Mouse (Mus musculus): ENCODE results near the gene Crlf1. TPM values are rescaled to one million over a fixed set of nuclear protein-coding genes. Genes with fewer than 3 reads are reported as not detected.

Gene Crlf1
- polyA plus RNA-seq, 1 experiment from 2014 or later = 8.7 TPM

DNA sequence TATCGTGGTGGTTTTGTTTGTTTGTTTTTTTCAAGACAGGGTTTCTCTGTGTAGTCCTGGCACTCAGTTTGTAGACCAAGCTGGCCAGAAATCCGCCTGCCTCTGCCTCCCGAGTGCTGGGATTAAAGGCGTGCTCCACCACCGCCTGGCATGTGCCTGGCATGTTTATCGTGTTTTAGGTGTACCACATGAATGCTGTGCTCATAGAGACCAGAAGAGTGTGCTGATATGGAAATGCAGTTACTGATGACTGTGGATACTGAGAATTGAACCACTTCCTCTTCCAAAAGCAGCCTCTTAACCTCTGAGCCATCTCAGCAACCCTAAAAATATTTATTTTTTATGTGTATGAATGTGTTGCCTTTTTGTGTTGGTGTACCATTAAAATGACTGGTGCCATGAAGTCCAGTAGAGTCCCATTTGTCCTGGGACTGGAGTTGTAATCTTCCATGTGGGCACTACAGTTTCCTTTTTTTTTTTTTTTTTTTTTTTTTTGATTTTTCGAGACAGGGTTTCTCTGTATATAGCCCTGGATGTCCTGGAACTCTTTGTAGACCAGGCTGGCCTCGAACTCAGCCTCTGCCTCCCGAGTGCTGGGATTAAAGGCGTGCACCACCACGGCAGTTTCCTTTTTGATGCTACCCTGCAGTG, 19.4 kb downstream of the Crlf1 start:
- no peaks in the 10 kb centered on the region for H3K27me3 ChIP-seq (replicated peaks)
- no peak for ATAC-seq (ENCODE audit: low FRiP score)
- no peak overlapping the region for H3K4me2 ChIP-seq
- H3K27ac ChIP-seq (replicated peaks) = no peak overlapping the region
- H3K4me3 ChIP-seq (replicated peaks) = no peak overlapping the region
- no peak overlapping the region for H3K9ac ChIP-seq (replicated peaks)
- peaks cover 32% of the 10 kb centered on the region for H3K36me3 ChIP-seq
- WGBS = 97% methylated on average over 11 of the region's 11 CpGs
- H3K4me1 ChIP-seq = peaks cover 19% of the 10 kb centered on the region
- H3K9me3 ChIP-seq (replicated peaks) = no peaks in the 10 kb centered on the region

DNA sequence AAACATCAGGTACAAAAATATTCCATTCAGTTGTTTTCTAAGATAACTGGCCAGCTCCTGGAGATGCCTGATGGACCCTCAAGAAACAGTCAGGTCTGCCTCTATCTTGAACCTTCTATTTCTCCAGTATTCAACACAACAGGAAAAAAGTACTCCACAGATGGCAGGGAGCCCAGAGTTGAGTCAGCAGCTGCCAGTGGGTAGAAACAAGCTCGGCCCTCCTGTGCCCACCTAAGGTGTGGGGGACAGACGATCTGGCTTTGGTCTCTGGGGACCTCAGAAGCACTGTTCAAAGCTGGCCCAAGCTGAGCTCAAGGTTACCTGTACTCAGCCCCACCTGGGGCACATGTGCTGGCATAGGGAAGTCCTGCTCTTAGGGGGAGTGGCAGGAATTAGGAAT, 20.5 kb downstream of the Crlf1 start:
- H3K27ac ChIP-seq (replicated peaks) = no peak overlapping the region
- no peaks in the 10 kb centered on the region for H3K27me3 ChIP-seq (replicated peaks)
- ATAC-seq (ENCODE audit: low FRiP score) = no peak

DNA sequence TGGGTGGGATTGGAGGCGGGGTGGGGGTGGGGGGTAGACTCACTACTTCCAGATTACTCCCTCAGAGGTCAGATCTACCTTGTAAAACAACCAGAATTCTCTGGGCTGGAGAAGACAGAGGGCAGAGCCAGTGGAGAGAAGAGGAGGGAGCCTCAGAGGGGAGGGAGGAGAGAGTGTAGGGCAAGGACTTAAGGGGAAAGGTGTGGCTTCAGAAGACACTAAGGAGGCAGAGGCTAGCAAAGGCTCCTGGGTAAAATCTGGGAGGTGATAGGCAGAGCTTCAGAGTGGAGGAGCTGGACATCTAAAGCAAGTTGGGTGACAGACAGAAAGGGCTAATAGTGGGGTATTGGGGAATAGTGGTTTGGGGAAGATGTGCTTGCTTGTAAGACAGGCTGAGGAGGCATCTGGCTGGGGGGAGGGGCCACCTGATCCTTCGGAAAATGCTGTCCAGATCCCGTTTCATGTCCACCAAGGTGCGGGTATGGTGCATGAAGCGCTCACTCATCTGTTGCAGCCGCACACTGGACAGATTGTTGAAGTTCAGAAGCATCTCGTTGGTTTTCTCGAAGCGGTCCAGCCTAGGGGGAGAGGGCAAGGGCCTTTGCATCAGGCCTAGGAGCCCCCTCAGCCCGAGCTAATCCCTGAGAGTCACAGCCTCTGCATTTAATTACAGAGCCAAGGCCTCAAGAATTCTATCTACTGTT, 25.1 kb downstream of the Crlf1 start:
- Histone ChIP-seq H3K4me3 (replicated peaks) (no peak overlapping the region), H3K9ac (replicated peaks) (no peak overlapping the region), H3K27me3 (replicated peaks) (no peaks in the 10 kb centered on the region), H3K27ac (replicated peaks) (no peak overlapping the region), H3K9me3 (replicated peaks) (no peaks in the 10 kb centered on the region), H3K4me2 (no peak overlapping the region), H3K36me3 (peaks cover 36% of the 10 kb centered on the region), H3K4me1 (peaks cover 9% of the 10 kb centered on the region)
- 84% methylated on average over 10 of the region's 10 CpGs for WGBS
- no peak for ATAC-seq (ENCODE audit: low FRiP score)

More for the DNA sequence above, 20.5 kb downstream of the Crlf1 start:
- H3K4me3 ChIP-seq (replicated peaks) = no peak overlapping the region
- H3K9me3 ChIP-seq (replicated peaks) = no peaks in the 10 kb centered on the region
- peaks cover 31% of the 10 kb centered on the region for H3K36me3 ChIP-seq
- peaks cover 18% of the 10 kb centered on the region for H3K4me1 ChIP-seq
- no peak overlapping the region for H3K9ac ChIP-seq (replicated peaks)
- WGBS = 61% methylated on average over 2 of the region's 2 CpGs
- H3K4me2 ChIP-seq = no peak overlapping the region

DNA sequence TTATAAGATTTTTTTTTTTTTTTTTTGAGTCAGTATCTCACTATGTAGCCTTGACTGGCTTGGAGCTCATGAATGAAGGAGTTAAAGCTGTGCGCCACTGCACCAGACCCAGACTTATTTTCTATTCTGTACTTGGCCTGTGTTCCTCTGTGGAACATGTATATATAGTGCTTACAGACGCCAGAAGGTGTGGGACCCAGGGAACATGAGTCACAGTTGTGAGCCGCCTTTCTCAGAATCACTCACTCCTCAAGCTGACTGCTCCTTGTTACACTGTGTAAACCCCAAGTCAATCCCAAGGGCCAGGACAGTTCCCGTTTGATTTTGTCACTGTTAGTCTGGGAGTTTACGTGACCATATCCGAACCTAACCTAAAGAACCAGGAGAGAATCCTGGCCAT, 26.1 kb downstream of the Crlf1 start:
- WGBS = 95% methylated on average over 6 of the region's 6 CpGs
- H3K27me3 ChIP-seq (replicated peaks) = no peaks in the 10 kb centered on the region
- no peak overlapping the region for H3K9ac ChIP-seq (replicated peaks)
- H3K9me3 ChIP-seq (replicated peaks) = no peaks in the 10 kb centered on the region
- no peak overlapping the region for H3K4me3 ChIP-seq (replicated peaks)
- H3K4me1 ChIP-seq = peaks cover 17% of the 10 kb centered on the region
- ATAC-seq (ENCODE audit: low FRiP score) = no peak
- H3K4me2 ChIP-seq = no peak overlapping the region
- H3K27ac ChIP-seq (replicated peaks) = no peak overlapping the region
- H3K36me3 ChIP-seq = peaks cover 30% of the 10 kb centered on the region

DNA sequence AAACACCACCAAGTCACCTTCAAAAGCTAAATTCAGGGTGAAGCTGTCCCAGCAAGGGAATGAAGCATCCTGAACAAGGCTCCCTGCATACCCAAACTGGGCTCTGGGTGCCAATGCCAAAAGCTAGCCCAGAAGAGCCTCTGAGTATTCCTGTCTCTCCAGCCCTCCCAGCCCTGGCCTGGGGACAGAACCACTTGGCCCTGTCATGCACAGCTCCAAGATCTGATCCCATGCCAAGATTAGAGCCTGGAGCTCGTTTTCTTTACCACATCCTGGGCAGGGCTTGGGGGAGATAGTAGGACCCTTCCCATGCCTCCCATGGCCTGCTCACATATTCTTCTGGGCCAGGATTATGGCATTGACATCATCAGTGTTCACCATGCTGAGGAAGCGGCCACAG, 26.6 kb downstream of the Crlf1 start:
- Histone ChIP-seq H3K36me3 (peaks cover 25% of the 10 kb centered on the region), H3K27ac (replicated peaks) (no peak overlapping the region), H3K27me3 (replicated peaks) (no peaks in the 10 kb centered on the region), H3K9me3 (replicated peaks) (no peaks in the 10 kb centered on the region), H3K9ac (replicated peaks) (no peak overlapping the region), H3K4me2 (no peak overlapping the region), H3K4me1 (peaks cover 17% of the 10 kb centered on the region), H3K4me3 (replicated peaks) (no peak overlapping the region)
- 71% methylated on average over 2 of the region's 2 CpGs for WGBS
- ATAC-seq (ENCODE audit: low FRiP score) = no peak

DNA sequence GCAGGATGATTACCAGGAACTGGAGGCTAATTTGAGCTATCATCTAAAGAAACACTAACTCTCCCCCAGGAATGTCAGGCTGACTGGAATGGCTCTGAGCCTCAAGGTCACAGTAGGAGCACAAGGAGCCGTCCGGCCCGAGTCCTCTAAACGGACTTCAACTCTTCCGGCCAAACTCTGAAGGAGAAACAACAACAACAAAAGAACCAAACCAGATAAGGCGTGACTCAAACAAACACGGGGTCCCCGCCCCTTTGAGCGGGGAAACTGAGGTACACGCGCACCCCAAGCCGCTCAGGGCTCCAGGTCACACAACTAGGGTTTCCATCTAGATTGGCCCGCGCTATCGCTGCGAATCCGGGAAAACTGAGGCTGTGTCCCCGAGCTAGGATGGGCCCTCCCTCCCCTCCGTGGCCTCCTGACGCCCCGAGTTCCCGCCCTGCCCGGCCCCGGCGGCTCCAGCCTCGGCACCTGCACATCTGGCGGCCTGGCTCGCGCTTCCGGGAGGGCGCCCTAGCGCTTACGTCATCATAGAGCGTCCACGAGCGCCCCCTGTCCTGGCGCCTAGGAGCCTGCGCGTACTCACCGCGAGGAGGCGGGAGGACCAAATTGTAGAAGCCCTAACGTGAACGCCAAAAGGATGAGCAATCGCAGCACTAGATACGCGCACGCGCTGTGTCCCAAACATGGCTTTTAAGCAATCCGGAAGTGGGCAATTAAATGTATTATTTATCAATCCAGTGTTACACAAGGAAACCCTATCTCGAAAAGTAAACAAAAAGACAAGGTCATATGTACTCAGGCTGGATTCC, 29.8 kb downstream of the Crlf1 start:
- peaks cover 15% of the 10 kb centered on the region for H3K36me3 ChIP-seq
- H3K27ac ChIP-seq (replicated peaks) = peak overlapping the region; percentile 90
- peak; percentile 86 for ATAC-seq (ENCODE audit: low FRiP score)
- H3K4me3 ChIP-seq (replicated peaks) = peak overlapping the region; percentile 72
- WGBS = under 1% methylated on average over 48 of the region's 51 CpGs
- peak overlapping the region; percentile 61 for H3K9ac ChIP-seq (replicated peaks)
- no peaks in the 10 kb centered on the region for H3K27me3 ChIP-seq (replicated peaks)
- H3K4me2 ChIP-seq = peak overlapping the region; percentile 65
- peaks cover 28% of the 10 kb centered on the region for H3K4me1 ChIP-seq
- H3K9me3 ChIP-seq (replicated peaks) = no peaks in the 10 kb centered on the region

DNA sequence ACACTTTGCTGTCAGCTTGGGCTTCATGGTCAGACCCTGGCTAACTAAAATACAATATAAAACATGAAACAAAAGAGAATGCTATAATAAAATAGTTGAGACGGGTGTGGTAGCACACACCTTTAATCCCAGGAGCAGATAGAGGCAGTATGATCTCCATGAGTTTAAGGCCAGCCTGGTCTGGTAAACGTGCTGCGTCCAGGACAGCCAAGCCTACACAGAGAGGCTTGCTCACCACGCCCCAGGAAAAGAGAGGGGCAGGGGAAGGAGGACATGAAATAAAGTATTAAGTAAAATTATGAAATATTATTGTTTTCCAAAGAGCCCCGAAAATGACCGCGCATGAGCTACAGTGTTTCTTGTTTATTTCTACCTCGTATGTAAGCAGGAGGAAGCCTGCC, 34.2 kb downstream of the Crlf1 start:
- 0 out of 2 replicates have a peak, but pooled peaks have one; percentile 15 for ATAC-seq (ENCODE audit: low FRiP score)
- Histone ChIP-seq H3K4me1 (peaks cover 46% of the 10 kb centered on the region), H3K36me3 (peaks cover 22% of the 10 kb centered on the region), H3K4me2 (peak overlapping the region; percentile 80), H3K27me3 (replicated peaks) (no peaks in the 10 kb centered on the region), H3K4me3 (replicated peaks) (peak overlapping the region; percentile 80), H3K27ac (replicated peaks) (peak overlapping the region; percentile 92), H3K9me3 (replicated peaks) (no peaks in the 10 kb centered on the region), H3K9ac (replicated peaks) (peak overlapping the region; percentile 93)
- 2% methylated on average over 8 of the region's 8 CpGs for WGBS

DNA sequence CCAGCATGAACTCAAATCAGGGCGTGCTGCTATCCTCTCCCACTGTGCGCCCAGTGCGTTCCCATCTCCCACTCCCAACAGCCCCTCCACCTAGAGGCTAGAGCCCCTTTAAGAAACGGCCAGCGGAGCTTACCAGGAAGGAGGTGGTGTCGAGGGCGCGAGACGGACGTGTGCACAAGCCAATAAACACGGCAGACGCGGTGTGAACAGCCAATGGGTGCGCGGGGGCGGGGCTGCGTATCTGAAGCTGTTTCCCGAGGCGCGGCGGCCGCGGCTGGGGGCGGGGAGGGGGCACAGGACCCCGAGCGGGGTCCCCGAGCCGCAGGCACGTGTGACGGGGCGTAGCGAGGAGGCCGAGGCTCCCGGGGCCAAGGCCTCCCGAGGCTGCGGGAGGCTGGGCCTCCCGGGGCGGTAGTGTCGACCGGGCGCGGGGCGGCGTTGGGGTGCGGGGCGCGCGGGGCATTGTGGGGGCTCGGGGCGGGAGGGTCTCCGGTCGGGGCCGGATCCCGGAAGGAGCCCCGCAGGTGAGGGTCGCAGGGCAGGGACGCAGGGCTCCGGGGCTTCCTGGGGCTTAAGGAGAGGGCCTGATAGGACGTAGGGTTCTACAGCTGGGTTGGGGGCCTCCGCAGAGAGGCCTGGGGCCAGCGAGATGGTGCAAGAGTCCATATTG, 34.7 kb downstream of the Crlf1 start, which contains the start of the genes Fkbp8 and Kxd1:
Gene Fkbp8 (plus strand): TSS at position 213 of the 670 bp plus-strand sequence.
Gene Kxd1 (minus strand): TSS at position 445 of the 670 bp plus-strand sequence.
- peak within 1 kb of the TSS; percentile 92 for H3K27ac ChIP-seq (replicated peaks)
- H3K36me3 ChIP-seq = peaks cover 27% of the 10 kb centered on the region
- H3K27me3 ChIP-seq (replicated peaks) = no peaks in the 10 kb centered on the region
- H3K4me1 ChIP-seq = peaks cover 41% of the 10 kb centered on the region
- 1% methylated on average over 61 of the region's 61 CpGs for WGBS
- H3K4me3 ChIP-seq (replicated peaks) = peak within 1 kb of the TSS; percentile 80
- H3K9me3 ChIP-seq (replicated peaks) = no peaks in the 10 kb centered on the region
- H3K4me2 ChIP-seq = peak within 1 kb of the TSS; percentile 80
- H3K9ac ChIP-seq (replicated peaks) = peak within 1 kb of the TSS; percentile 93
- ATAC-seq (ENCODE audit: low FRiP score) = peak; percentile 94

DNA sequence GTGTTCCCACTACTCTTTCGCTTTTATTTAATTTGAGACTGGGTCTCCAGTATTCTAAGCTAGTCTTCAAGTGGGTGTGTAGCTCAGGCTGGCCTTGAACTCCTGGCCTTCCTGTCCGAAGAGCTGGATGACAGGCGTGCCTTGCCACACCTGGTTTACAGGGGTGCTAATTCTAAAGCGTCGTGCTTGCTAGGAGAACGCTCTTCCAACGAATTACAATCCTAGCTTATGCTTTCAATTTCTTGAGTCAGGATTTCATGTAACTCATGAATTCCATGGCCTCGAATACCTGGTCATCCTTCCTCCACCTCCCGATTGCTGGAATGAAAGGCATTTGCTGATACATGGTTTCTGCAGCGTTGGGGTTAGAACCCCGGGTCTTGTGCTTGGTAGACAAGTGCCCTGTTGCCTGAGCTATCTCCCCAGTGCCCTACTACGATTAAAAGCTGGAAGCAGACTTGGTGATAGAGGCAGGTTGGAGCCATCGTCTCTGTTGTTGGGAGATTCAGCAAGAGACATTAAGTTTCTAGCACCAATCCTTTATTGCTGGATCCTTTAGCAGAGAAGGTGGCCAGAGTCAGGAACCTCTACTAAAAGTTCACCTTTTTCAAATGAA, 35.3 kb downstream of the Crlf1 start:
- peak overlapping the region; percentile 93 for H3K9ac ChIP-seq (replicated peaks)
- 34% methylated on average over 13 of the region's 13 CpGs for WGBS
- peak overlapping the region; percentile 80 for H3K4me3 ChIP-seq (replicated peaks)
- H3K4me1 ChIP-seq = peaks cover 39% of the 10 kb centered on the region
- peaks cover 34% of the 10 kb centered on the region for H3K36me3 ChIP-seq
- H3K9me3 ChIP-seq (replicated peaks) = no peaks in the 10 kb centered on the region
- ATAC-seq (ENCODE audit: low FRiP score) = no peak
- no peaks in the 10 kb centered on the region for H3K27me3 ChIP-seq (replicated peaks)
- peak overlapping the region; percentile 80 for H3K4me2 ChIP-seq
- peak overlapping the region; percentile 92 for H3K27ac ChIP-seq (replicated peaks)

DNA sequence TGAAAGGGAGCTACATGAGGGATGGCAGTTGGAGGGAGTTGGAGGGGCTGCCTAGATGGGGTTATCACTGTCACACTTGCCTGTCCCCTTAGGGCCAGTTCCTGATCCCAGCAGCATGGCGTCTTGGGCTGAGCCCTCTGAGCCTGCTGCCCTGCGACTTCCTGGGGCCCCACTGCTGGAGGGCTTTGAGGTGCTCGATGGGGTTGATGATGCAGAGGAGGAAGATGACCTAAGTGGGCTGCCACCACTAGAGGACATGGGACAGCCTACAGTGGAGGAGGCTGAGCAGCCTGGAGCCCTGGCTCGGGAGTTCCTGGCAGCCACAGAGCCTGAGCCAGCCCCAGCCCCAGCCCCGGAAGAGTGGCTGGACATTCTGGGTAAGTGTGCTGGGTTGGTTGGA, 36.3 kb downstream of the Crlf1 start:
- ATAC-seq (ENCODE audit: low FRiP score) = no peak
- no peak overlapping the region for H3K9ac ChIP-seq (replicated peaks)
- peak overlapping the region; percentile 15; the same call in 1 of the 2 replicates for H3K4me2 ChIP-seq

DNA sequence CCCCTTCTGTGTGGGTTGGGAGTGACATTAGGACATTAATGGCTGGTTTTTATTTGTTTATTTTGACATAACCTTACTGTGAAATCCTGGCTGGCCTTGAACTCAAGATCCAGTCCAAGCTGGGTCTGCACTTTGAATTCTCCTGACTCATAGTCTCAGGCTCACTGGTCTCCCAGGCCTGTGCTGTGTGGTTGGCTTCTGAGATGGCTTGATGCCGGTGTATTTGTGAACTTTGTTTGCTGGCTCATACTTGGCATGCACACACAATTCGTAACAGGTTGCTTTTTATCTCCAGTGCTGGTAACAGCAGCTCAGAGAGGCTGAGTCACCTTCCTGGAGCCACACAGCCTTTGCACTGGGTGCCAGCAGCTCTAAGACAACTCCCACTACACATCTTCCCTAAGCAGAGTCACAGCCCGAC, 36.8 kb downstream of the Crlf1 start:
- Histone ChIP-seq H3K4me2 (no peak overlapping the region), H3K36me3 (peaks cover 48% of the 10 kb centered on the region), H3K4me3 (replicated peaks) (no peak overlapping the region), H3K27ac (replicated peaks) (no peak overlapping the region), H3K9ac (replicated peaks) (no peak overlapping the region), H3K9me3 (replicated peaks) (no peaks in the 10 kb centered on the region), H3K27me3 (replicated peaks) (no peaks in the 10 kb centered on the region), H3K4me1 (peaks cover 33% of the 10 kb centered on the region)
- no peak for ATAC-seq (ENCODE audit: low FRiP score)
- WGBS = over 99% methylated on average over 3 of the region's 3 CpGs

More for the DNA sequence above, 36.3 kb downstream of the Crlf1 start:
- Histone ChIP-seq H3K4me1 (peaks cover 33% of the 10 kb centered on the region), H3K27me3 (replicated peaks) (no peaks in the 10 kb centered on the region), H3K27ac (replicated peaks) (no peak overlapping the region), H3K4me3 (replicated peaks) (no peak overlapping the region), H3K9me3 (replicated peaks) (no peaks in the 10 kb centered on the region), H3K36me3 (peaks cover 44% of the 10 kb centered on the region)
- WGBS = 85% methylated on average over 5 of the region's 5 CpGs

Measured in neural tube, embryonic 15.5 days (tissue).